Comparison of ENCODE assay signal across 10 mouse cellular contexts in the genomic region with DNA sequence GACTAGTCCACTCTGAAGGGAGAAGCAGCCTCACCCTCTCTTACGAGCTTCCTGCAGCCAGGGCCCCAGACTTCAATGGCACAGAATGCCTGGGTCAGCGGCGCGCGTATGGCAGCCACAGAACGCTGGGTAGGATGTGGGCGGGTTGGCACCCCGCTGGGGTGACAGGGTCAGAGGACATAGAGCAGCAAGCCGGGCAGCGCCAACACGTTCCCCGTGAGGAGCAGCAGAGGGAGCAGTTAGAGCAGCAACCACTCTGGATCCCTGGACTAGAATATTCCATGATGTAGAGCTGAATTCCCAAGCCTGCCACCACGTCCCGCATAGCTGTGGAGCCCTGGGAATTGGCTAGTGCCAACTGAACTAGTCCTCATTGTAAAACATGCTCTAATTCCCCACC. TPM values are rescaled to one million over a fixed set of nuclear protein-coding genes. Genes with fewer than 3 reads are reported as not detected.
DNase-seq lines count a peak whose midpoint lies in the region; ATAC-seq lines count a peak whose summit lies in the region.
"Had no signal": no experiment of that assay in that cellular context is flagged by ENCODE, and none has a peak within 500 bp of the region (broad histone marks: within the 10 kb centered on the region; RNA-seq: fewer than 3 reads in every experiment).

No protein-coding gene starts in this region.

- no peak overlapping the region for H3K9ac ChIP-seq in midbrain, embryonic 16.5 days (ENCODE audit: low read depth, low read length)
- H3K9ac ChIP-seq in heart, embryonic 13.5 days = no peak overlapping the region

- H3K9me3 ChIP-seq in midbrain, embryonic 10.5 days (replicated peaks) = no peaks in the 10 kb centered on the region
- no peaks in the 10 kb centered on the region for H3K9me3 ChIP-seq in midbrain, embryonic 16.5 days (replicated peaks; ENCODE audit: control insufficient read depth, low read length, poor library complexity, severe bottlenecking)
- H3K9me3 ChIP-seq in heart, embryonic 13.5 days = no peaks in the 10 kb centered on the region
- H3K9me3 ChIP-seq: forebrain, embryonic 10.5 days had no signal

- peaks cover 17% of the 10 kb centered on the region for H3K4me1 ChIP-seq in midbrain, embryonic 10.5 days
- H3K4me1 ChIP-seq in midbrain, embryonic 16.5 days (ENCODE audit: control insufficient read depth, insufficient read depth, low read length) = no peaks in the 10 kb centered on the region; the same call in 1 of the 2 replicates
- peaks cover 2% of the 10 kb centered on the region; the same call in 1 of the 2 replicates for H3K4me1 ChIP-seq in heart, embryonic 13.5 days

- 18% methylated on average over 14 of the region's 14 CpGs for WGBS in midbrain, embryonic 10.5 days
- 15% methylated on average over 14 of the region's 14 CpGs for WGBS in midbrain, embryonic 16.5 days
- 5% methylated on average over 14 of the region's 14 CpGs for WGBS in heart, embryonic 13.5 days

- peaks cover 57% of the 10 kb centered on the region for H3K27me3 ChIP-seq in midbrain, embryonic 10.5 days (ENCODE audit: low read depth, poor library complexity, severe bottlenecking)
- H3K27me3 ChIP-seq in midbrain, embryonic 16.5 days (ENCODE audit: control insufficient read depth, insufficient read depth, low read depth, low read length) = peaks cover 10% of the 10 kb centered on the region
- peaks cover 87% of the 10 kb centered on the region for H3K27me3 ChIP-seq in heart, embryonic 13.5 days (replicated peaks)

- H3K36me3 ChIP-seq in midbrain, embryonic 10.5 days = no peaks in the 10 kb centered on the region
- H3K36me3 ChIP-seq in midbrain, embryonic 16.5 days (ENCODE audit: control insufficient read depth, insufficient read depth, low read length) = no peaks in the 10 kb centered on the region
- H3K36me3 ChIP-seq in heart, embryonic 13.5 days = no peaks in the 10 kb centered on the region
- H3K36me3 ChIP-seq: forebrain, embryonic 10.5 days had no signal

- ATAC-seq in midbrain, embryonic 16.5 days = no peak
- ATAC-seq in heart, embryonic 13.5 days (ENCODE audit: extremely low read depth, insufficient number of reproducible peaks, low FRiP score, low TSS enrichment) = no peak
- ATAC-seq in megakaryocyte progenitor cell, adult 5-6 weeks (replicated peaks; ENCODE audit: poor library complexity) = peak; percentile 70
- no peak for ATAC-seq in frontal cortex, adult (ENCODE audit: low TSS enrichment)

- H3K4me2 ChIP-seq in midbrain, embryonic 16.5 days (ENCODE audit: low read length) = no peak overlapping the region
- peak overlapping the region; percentile 34 for H3K4me2 ChIP-seq in heart, embryonic 13.5 days

- no peak overlapping the region for H3K27ac ChIP-seq in midbrain, embryonic 10.5 days (replicated peaks)
- H3K27ac ChIP-seq in midbrain, embryonic 16.5 days (ENCODE audit: low read length) = no peak overlapping the region
- H3K27ac ChIP-seq in heart, embryonic 13.5 days (replicated peaks) = no peak overlapping the region
- H3K27ac ChIP-seq: forebrain, embryonic 10.5 days had no signal

- DNase-seq in gastrocnemius, adult 18-20 months (ENCODE audit: low spot score) = peak; percentile 19
- no peak for DNase-seq in gastrocnemius, postnatal 36 days
- peak; percentile 26 for DNase-seq in midbrain, embryonic 10.5 days (ENCODE audit: low spot score)
- DNase-seq in thymus, postnatal 14 days = no peak

- intact Hi-C loops in gastrocnemius, postnatal 36 days (cut with DNase I) = no loop called here

- no peak overlapping the region for H3K4me3 ChIP-seq in midbrain, embryonic 10.5 days
- no peak overlapping the region for H3K4me3 ChIP-seq in midbrain, embryonic 16.5 days (ENCODE audit: low read depth, low read length)
- no peak overlapping the region for H3K4me3 ChIP-seq in heart, embryonic 13.5 days
- H3K4me3 ChIP-seq: forebrain, embryonic 10.5 days had no signal

RNA-seq across cellular contexts. Expression of a gene that starts 5.7 kb away (rescaled TPM):
- total RNA-seq in gastrocnemius, adult 18-20 months (2021) = 1 to 10 TPM; 3.4 to 6.1 TPM
- 1 to 10 TPM; 4.1 to 4.7 TPM for total RNA-seq in gastrocnemius, postnatal 36 days (2021)
- 0.64 and 0.71 TPM in 2 replicates for polyA plus RNA-seq in midbrain, embryonic 10.5 days (2016; fragmentation: Nextera tagmentation; extraction: Ambion mirVana)
- polyA plus RNA-seq in midbrain, embryonic 16.5 days (2015; fragmentation: Nextera tagmentation; extraction: Ambion mirVana) = 0.36 and 1.4 TPM in 2 replicates
- polyA plus RNA-seq in heart, embryonic 13.5 days (2015; fragmentation: Nextera tagmentation; extraction: Ambion mirVana) = 0.14 and 0.29 TPM in 2 replicates
- total RNA-seq in megakaryocyte progenitor cell, adult 5-6 weeks (2015) = not detected in 2 replicates
- total RNA-seq in megakaryocyte progenitor cell, adult 5-6 weeks (2017) = not detected in 2 replicates

RNA-seq across cellular contexts. Expression of a gene that starts 44.8 kb away (rescaled TPM):
- 10 to 100 TPM; 49.6 to 51.0 TPM for total RNA-seq in gastrocnemius, adult 18-20 months (2021)
- 10 to 100 TPM; 47.3 to 50.0 TPM for total RNA-seq in gastrocnemius, postnatal 36 days (2021)
- 172 and 173 TPM in 2 replicates for polyA plus RNA-seq in midbrain, embryonic 10.5 days (2016; fragmentation: Nextera tagmentation; extraction: Ambion mirVana)
- polyA plus RNA-seq in midbrain, embryonic 16.5 days (2015; fragmentation: Nextera tagmentation; extraction: Ambion mirVana) = 86.6 and 92.5 TPM in 2 replicates
- 120 and 123 TPM in 2 replicates for polyA plus RNA-seq in heart, embryonic 13.5 days (2015; fragmentation: Nextera tagmentation; extraction: Ambion mirVana)
- 79.1 and 84.7 TPM in 2 replicates for total RNA-seq in megakaryocyte progenitor cell, adult 5-6 weeks (2015)
- 160 and 176 TPM in 2 replicates for total RNA-seq in megakaryocyte progenitor cell, adult 5-6 weeks (2017)

RNA-seq across cellular contexts. Expression of a gene that starts 54.0 kb away (rescaled TPM):
- total RNA-seq in gastrocnemius, adult 18-20 months (2021) = not detected
- total RNA-seq in gastrocnemius, postnatal 36 days (2021) = under 1 TPM in 1 of 2 experiments, not detected in 1; 0.52 TPM
- 0.12 TPM in 1 of 2 replicates, not detected in the other for polyA plus RNA-seq in midbrain, embryonic 10.5 days (2016; fragmentation: Nextera tagmentation; extraction: Ambion mirVana)
- not detected in 2 replicates for polyA plus RNA-seq in midbrain, embryonic 16.5 days (2015; fragmentation: Nextera tagmentation; extraction: Ambion mirVana)
- polyA plus RNA-seq in heart, embryonic 13.5 days (2015; fragmentation: Nextera tagmentation; extraction: Ambion mirVana) = 0.67 and 1.2 TPM in 2 replicates
- not detected in 2 replicates for total RNA-seq in megakaryocyte progenitor cell, adult 5-6 weeks (2015)
- not detected in 2 replicates for total RNA-seq in megakaryocyte progenitor cell, adult 5-6 weeks (2017)
- total RNA-seq: left cerebral cortex, postnatal 10 days had no signal

Comparison
In these comparisons a context has a peak if more than half of its experiments do, and no peak if none do; other contexts are left out.
1. DNase-seq: peak in gastrocnemius, adult 18-20 months (single experiment) and midbrain, embryonic 10.5 days (single experiment); none in gastrocnemius, postnatal 36 days (0 of 2) and thymus, postnatal 14 days (single experiment).
2. RNA of a gene that starts 5.7 kb away (total RNA-seq): 3.4 to 6.1 TPM in gastrocnemius, adult 18-20 months and 4.1 to 4.7 TPM in gastrocnemius, postnatal 36 days; not detected in megakaryocyte progenitor cell, adult 5-6 weeks; every median in the first group is over 4 times any median in the second.